Mouse (Mus musculus): ENCODE results near the gene Plekhg1.

DNA sequence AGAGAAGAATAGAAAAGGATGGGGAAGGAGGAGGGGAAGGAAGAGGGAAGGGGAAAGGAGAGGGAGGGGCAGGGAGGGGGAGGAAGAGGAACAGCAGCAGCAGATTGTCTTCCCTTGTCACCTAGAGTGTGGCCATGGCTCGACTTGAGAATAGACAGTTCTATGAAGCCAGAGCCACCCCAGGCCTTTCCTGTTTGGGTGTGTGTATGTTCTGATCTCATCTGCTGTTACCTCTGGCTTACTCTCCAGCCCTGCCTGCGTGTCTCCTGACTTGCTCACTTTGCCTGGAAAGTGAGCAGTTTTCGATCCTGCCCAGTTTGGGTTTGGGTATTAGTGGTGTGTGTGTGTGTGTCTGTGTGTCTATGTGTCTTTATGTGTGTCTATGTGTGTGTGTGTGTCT lies 23.0 kb downstream of the Plekhg1 start:
- TF ChIP-seq CTCF (IDR thresholded peaks at IDR 0.05; ENCODE audit: low read depth) (no peak), EP300 (optimal IDR thresholded peaks at IDR 0.05) (no peak)
